Mouse (Mus musculus) megakaryocyte, embryonic 14.5 days (primary cell): ENCODE data around the gene Rnase13. TPM values are rescaled to one million over a fixed set of nuclear protein-coding genes. Genes with fewer than 3 reads are reported as not detected.
A peak's percentile ranks its signal among the peaks of the same experiment; 100 is the strongest.

Experiments used
- H3K27me3 ChIP-seq: replicated peaks from 2 replicates; pipeline ENCODE3; 2012; ENCODE audit warnings: inconsistent platforms
- H3K36me3 ChIP-seq: replicated peaks from 2 replicates; pipeline ENCODE3; 2012; ENCODE audit warnings: low read length, inconsistent platforms, mixed read lengths
- H3K4me1 ChIP-seq: 2 replicates; pipeline ENCODE4 v1.6.1; 2012; ENCODE audit warnings: inconsistent platforms
- H3K4me3 ChIP-seq: replicated peaks from 2 replicates; pipeline ENCODE3; 2012; ENCODE audit warnings: moderate library complexity, mild to moderate bottlenecking, inconsistent platforms
- H3K9me3 ChIP-seq: 2 replicates; pipeline ENCODE4 v1.6.1; 2012; ENCODE audit warnings: inconsistent platforms
- FLI1 ChIP-seq: IDR thresholded peaks from 2 replicates; pipeline ENCODE4 v1.6.1; 2012; ENCODE audit warnings: low read length, inconsistent platforms, mixed read lengths
- GATA1 ChIP-seq: IDR thresholded peaks from 3 replicates; pipeline ENCODE4 v1.6.1; 2012; ENCODE audit warnings: mixed read lengths, low read length, inconsistent platforms, borderline replicate concordance
- polyA plus RNA-seq: library from polyadenylated mRNA; stranded (reverse); fragments of >175 nt; gene quantifications from 2 replicates; pipeline ENCODE4 v1.2.3, GENCODE M21; 2012; ENCODE audit warnings: low replicate concordance; ENCODE audit not compliant: insufficient read depth

Rnase13 gene
- polyA plus RNA-seq: not detected in 2 replicates

DNA sequence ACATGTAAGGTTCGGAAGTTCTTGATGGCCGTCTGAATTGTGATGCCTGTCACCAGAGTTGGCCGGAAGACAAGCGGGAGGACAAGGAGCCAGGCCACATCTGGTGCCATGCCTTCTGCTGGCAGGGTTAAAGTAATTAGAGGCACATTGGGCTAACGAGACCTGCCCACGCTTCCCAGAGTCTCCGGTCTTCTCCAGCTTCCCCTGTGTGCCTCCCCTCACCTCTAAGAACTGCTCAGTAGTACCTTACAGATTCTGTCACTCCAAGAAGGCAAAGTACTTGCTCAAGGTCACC is at the start of gene Rnase13:
Gene Rnase13, minus strand, starts transcription at position 203 of the 295 bp plus-strand sequence.
- H3K4me1 ChIP-seq: no peaks in the 10 kb centered on the region
- peaks cover 46% of the 10 kb centered on the region for H3K27me3 ChIP-seq
- TF ChIP-seq FLI1 (no peak), GATA1 (no peak)
- no peaks in the 10 kb centered on the region for H3K9me3 ChIP-seq
- H3K4me3 ChIP-seq: no peak within 1 kb of the TSS
- H3K36me3 ChIP-seq: no peaks in the 10 kb centered on the region

DNA sequence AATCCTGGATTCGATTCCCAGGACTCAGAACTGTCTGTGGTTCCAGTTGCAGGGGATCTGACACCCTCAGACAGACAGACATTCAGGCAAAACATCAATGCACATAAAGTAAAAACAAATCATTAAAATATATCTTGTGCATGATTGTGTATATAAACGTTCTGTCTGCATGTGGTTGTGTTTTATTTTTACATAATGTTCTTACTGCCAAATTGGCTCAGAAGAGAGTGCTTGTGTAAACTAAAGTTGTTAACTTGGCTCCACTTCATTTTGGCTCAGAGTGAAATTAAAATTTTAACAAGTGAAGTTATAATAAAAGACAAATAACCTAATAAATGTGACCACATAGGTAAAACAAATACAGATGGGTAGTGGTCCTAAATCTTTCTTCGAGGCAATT is 44.8 kb upstream of the Rnase13 start:
- no peaks in the 10 kb centered on the region for H3K36me3 ChIP-seq
- no peaks in the 10 kb centered on the region for H3K9me3 ChIP-seq
- TF ChIP-seq GATA1 (no peak), FLI1 (no peak)
- H3K27me3 ChIP-seq: no peaks in the 10 kb centered on the region
- no peak overlapping the region for H3K4me3 ChIP-seq
- no peaks in the 10 kb centered on the region for H3K4me1 ChIP-seq

DNA sequence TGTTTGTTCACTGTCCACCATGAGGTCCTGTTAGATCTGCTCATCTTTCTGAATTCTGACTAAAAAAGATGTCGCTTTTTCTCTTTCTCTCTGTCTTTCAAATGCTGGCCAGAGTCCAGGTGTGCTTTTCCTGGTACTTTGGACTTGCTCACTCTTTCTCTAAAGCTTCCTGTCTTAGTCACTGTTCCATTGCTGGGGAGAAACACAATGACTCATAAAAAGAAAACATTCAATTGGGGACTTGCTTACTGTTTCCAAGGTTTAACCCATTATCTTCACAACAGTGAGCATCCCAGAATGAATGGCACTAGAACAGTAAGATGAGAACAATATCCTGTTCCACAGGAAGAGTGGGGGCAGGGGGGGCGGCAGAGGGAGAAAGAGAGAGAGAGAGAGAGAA is 37.7 kb upstream of the Rnase13 start:
- Histone ChIP-seq H3K9me3 (no peaks in the 10 kb centered on the region), H3K4me1 (no peaks in the 10 kb centered on the region), H3K27me3 (no peaks in the 10 kb centered on the region), H3K4me3 (no peak overlapping the region), H3K36me3 (no peaks in the 10 kb centered on the region)
- TF ChIP-seq FLI1 (no peak), GATA1 (no peak)

DNA sequence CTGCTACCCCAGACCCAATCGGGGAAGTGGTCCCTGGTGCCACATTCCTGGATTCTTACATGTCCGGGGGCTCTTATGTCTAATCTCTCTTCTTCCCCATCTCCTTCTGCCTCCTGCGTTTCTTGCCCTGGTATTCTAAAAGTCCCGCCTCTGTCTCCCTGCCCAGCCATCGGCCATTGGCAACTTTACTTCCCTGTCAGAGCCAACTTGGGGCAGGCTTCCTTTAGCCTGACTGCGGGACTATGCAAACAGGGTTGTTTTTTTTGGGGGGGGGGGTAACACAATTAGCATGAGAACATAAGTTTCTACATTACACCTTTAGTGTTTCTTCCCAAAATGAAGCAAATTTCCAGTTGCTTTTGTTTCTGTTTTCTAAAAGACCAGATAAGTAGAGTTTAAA is 20.8 kb upstream of the Rnase13 start:
- Histone ChIP-seq H3K27me3 (peaks cover 1% of the 10 kb centered on the region), H3K9me3 (peaks cover 4% of the 10 kb centered on the region), H3K4me1 (peaks cover 10% of the 10 kb centered on the region), H3K36me3 (no peaks in the 10 kb centered on the region), H3K4me3 (no peak overlapping the region)
- TF ChIP-seq FLI1 (no peak), GATA1 (no peak)

DNA sequence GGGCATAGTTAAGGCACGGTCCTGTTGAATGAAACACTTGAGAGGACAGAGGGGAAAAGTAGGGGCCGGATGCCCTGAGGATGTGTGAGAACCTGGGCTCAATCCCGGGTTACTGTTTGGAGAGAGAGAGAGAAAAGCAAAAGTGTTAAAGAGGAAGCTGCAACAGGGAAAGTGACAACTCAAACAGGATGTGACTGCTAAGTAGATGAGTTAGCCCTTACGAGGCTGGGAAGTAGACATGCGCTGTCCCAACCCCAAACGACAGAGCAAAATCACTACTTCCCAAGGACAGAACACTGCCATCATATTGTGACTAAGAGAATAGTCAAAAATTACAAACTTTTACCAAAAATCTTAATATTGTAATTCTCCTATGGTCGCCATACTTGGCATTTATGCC is 19.7 kb upstream of the Rnase13 start:
- peaks cover 15% of the 10 kb centered on the region for H3K9me3 ChIP-seq
- no peak for TF ChIP-seq GATA1
- TF ChIP-seq FLI1: no peak

DNA sequence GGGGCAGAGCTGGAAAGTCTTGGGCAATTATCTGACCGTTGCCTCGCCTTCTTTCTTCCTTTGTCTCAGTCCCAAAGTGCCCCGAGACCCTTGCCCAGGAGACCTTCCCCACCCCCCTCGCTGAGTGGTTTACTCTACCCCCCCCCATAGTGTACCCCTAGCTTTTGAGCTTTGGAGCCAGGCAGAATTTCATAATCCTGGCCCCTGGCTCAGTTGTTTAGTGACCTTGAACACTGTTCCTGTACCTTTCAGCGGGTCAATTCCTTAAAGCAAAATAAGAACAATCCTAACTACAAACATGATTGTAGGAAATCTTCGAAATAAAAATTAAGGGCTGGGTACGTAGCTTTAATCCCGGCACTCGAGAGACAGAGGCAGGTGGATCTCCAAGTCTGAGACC is 19.0 kb upstream of the Rnase13 start:
- H3K9me3 ChIP-seq: peaks cover 17% of the 10 kb centered on the region
- H3K4me3 ChIP-seq: no peak overlapping the region
- H3K27me3 ChIP-seq: peaks cover 1% of the 10 kb centered on the region
- TF ChIP-seq GATA1: no peak
- peaks cover 10% of the 10 kb centered on the region for H3K4me1 ChIP-seq
- no peaks in the 10 kb centered on the region for H3K36me3 ChIP-seq

More for the DNA sequence above, 19.7 kb upstream of the Rnase13 start:
- Histone ChIP-seq H3K4me3 (no peak overlapping the region), H3K4me1 (peaks cover 10% of the 10 kb centered on the region), H3K27me3 (peaks cover 1% of the 10 kb centered on the region), H3K36me3 (no peaks in the 10 kb centered on the region)

DNA sequence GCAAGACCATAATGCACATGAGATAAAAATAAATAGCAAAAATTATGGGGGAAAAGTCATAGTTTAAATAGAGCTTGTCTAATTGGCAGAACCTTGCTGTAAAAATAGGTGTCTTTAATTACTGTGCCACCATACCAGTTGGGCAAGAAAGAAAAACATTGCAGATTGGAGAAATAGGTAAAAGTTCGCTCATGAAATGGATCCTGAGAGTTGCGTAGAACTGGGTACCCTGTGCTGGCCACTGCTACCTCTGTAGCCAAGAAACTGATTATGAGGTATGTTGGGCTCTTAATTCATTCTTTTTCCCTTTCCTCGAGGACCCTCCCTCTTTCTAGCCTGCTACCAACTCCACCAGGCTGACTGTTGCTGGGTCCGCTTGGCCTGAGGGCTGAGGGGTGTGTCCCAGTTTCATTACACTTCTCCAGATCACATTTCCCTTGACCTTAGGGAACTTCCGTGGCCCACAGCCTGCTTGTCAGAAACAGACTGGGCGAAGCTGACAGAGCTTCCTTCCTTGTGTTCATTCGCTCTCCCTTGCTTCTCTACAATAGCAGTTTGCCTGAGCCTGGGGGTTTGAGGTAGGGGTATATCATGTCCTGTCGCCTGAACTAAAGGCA is 18.5 kb upstream of the Rnase13 start:
- H3K4me3 ChIP-seq: no peak overlapping the region
- peaks cover 1% of the 10 kb centered on the region for H3K27me3 ChIP-seq
- peaks cover 21% of the 10 kb centered on the region for H3K9me3 ChIP-seq
- H3K4me1 ChIP-seq: peaks cover 10% of the 10 kb centered on the region
- H3K36me3 ChIP-seq: no peaks in the 10 kb centered on the region
- TF ChIP-seq FLI1 (no peak), GATA1 (no peak)

DNA sequence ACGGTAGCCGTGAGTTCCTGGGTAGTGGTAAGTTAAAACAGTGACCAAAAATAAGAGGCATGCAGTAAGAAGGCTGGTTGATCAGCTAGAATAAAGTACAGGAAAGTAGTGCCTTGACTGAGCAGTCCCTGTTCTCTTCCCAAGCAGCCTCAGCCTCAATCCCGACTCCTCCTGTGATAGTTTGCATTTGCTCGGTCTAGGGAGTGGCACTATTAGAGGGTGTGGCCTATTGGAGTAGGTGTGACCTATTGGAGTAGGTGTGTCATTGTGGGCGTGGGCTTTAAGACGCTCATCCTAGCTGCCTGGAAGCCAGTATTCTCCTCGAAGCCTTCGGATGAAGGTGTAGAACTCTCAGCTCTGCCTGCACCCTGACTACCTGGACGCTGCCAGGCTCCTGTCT is 16.4 kb upstream of the Rnase13 start:
- peaks cover 1% of the 10 kb centered on the region for H3K27me3 ChIP-seq
- peaks cover 30% of the 10 kb centered on the region for H3K9me3 ChIP-seq
- H3K4me3 ChIP-seq: no peak overlapping the region
- peaks cover 10% of the 10 kb centered on the region for H3K4me1 ChIP-seq
- no peaks in the 10 kb centered on the region for H3K36me3 ChIP-seq
- TF ChIP-seq FLI1 (no peak), GATA1 (no peak)

DNA sequence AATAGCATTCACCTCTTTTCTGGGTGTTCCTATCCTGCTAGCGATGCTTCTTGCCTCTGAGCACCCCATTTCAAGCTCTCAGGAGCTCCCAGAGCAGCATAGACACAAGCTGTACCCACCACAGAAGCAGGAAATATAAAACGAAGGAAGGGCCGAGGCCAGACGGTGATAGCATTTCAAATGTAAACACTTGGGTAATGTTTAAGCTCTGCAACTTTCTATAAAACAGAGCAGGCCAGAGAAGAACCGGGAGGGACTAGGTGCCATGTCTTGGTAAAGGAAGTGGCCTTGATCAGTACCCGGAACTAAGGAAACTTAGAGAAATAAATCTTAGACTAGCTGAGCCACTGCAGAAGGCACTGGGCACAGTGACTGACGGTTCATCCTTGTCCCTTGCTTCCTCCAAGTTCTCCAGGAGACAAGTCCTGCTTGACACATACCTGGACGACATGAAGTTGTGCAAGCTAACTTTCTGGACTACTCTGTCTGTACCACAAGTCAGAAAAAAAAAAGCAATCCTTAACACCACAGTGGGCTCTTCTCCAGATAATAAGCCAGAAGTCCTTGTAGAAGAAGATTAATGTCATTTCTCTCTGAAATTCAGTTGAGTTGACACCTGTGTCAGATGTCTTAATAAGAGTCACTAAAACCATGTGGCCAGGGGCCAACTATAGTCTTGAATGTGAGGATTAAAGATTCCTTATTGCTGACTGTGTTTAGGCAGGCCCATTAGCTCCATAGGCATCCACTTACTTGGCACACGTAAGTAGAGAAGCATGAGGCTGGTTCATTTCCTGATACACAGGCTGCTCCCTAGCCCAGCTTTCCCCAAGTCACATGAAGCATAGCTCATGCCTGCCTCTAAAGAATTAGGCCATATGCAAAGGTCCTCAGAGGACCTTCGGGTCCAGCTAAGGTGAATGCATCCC is 9.8 kb upstream of the Rnase13 start:
- H3K9me3 ChIP-seq: peaks cover 17% of the 10 kb centered on the region
- peaks cover 14% of the 10 kb centered on the region for H3K4me1 ChIP-seq
- no peak overlapping the region for H3K4me3 ChIP-seq
- TF ChIP-seq FLI1: no peak
- no peak for TF ChIP-seq GATA1
- H3K36me3 ChIP-seq: no peaks in the 10 kb centered on the region
- H3K27me3 ChIP-seq: peaks cover 11% of the 10 kb centered on the region

DNA sequence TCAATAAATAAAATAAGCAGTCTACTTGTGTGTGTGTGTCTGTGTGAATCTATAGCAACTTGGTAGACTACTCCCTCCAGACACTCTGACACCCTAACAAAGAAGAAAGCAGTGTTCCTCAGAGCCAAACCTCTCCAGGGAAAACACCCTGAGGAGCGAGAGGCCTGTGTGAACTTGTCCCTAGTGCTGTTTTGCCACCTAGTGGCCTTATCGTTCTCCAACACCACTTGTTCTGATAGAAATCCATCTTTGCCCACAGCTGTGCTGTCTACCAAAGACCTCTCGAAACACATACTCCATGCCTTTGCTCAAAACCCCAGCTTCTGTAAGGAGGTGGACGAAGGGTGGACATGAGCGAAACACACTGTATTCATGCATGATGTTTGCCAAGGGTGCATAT is 8.3 kb upstream of the Rnase13 start:
- Histone ChIP-seq H3K9me3 (peaks cover 10% of the 10 kb centered on the region; the same call in 1 of the 2 replicates), H3K36me3 (no peaks in the 10 kb centered on the region), H3K4me1 (peaks cover 14% of the 10 kb centered on the region), H3K27me3 (peaks cover 12% of the 10 kb centered on the region), H3K4me3 (peak overlapping the region; percentile 10)
- no peak for TF ChIP-seq FLI1
- TF ChIP-seq GATA1: no peak

DNA sequence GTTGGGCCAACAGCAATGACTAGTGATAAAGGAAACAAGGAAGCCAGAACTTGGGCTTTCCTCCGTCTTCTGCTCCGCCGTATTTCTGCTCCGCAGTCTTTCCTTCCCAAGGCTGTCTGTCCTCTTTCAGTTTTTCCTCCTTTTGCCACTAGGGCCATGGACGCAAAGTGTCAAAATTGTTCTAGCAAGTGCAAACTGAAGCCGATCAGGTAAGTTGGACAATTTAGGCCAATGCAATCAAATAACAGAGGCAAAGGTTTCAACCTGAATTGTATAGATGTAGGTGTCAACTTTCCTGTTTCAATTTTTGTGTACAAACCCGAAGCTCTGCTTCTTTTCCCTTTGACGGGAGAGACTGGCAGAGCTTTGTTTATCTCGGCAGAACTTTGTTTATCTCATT is 7.4 kb upstream of the Rnase13 start:
- H3K36me3 ChIP-seq: no peaks in the 10 kb centered on the region
- H3K9me3 ChIP-seq: peaks cover 9% of the 10 kb centered on the region; the same call in 1 of the 2 replicates
- peaks cover 18% of the 10 kb centered on the region for H3K27me3 ChIP-seq
- TF ChIP-seq FLI1: no peak
- no peak for TF ChIP-seq GATA1
- peaks cover 14% of the 10 kb centered on the region for H3K4me1 ChIP-seq
- peak overlapping the region; percentile 85 for H3K4me3 ChIP-seq
